Mouse (Mus musculus): ENCODE data around the gene Aldh16a1. TPM values are rescaled to one million over a fixed set of nuclear protein-coding genes. Genes with fewer than 3 reads are reported as not detected.
"Not testable (repeated sequence)": the region's sequence is repeated elsewhere in the genome, so short reads cannot be mapped to it uniquely, and the experiment has no call there.

Gene Aldh16a1
- polyA plus RNA-seq, 1 experiment from 2014 or later = 19.5 TPM

- Histone ChIP-seq H3K27me3 (replicated peaks) (no peaks in the 10 kb centered on the region), H3K4me1 (no peaks in the 10 kb centered on the region), H3K36me3 (no peaks in the 10 kb centered on the region), H3K4me3 (replicated peaks) (peak within 1 kb of the TSS; percentile 27), H3K27ac (replicated peaks) (peak within 1 kb of the TSS; percentile 71), H3K9me3 (replicated peaks) (no peaks in the 10 kb centered on the region), H3K4me2 (peak within 1 kb of the TSS; percentile 42), H3K9ac (replicated peaks) (no peak within 1 kb of the TSS)
- WGBS = 60% methylated on average over 7 of the region's 7 CpGs
- ATAC-seq (ENCODE audit: low FRiP score) = no peak
These were observed 50.7 kb downstream of the Aldh16a1 start, which contains the start of gene Fcgrt for GRCm38 (mm10) chr7:45103652-45104180. TSS of gene Fcgrt (minus strand) at chr7:45103851.

DNA sequence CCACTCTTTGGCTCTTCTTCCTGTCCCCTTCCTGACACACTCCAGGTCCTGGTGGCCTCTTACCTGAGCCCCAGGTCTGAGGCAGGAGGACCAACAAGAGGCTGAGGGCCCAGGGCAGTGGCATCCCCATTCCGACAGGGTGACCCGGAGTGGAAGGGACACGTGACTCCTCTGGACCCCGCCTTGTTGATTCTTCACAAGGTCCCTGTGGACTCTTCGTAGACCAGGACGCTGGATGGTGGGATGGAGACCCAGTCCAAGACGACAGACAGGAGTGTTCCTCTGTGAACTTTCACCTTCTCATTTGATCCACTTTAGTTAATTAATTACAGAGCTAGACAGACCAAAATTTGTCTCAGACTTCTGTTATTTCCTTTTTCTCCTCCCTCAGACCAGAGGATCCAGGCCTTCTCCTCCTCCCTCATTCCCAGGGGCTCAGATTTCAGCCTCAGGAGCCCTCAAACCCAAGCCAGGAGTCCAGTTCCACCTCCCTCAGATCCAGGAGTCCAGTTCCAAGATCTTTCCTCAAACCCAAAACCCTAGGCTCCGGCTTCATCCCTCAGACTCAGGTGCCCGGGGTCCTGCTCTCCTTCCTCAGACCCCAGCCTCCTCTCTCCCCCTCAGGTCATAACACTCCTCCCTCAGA, 51.3 kb downstream of the Aldh16a1 start:
- no peak for ATAC-seq (ENCODE audit: low FRiP score)
- no peaks in the 10 kb centered on the region for H3K9me3 ChIP-seq (replicated peaks)
- peak overlapping the region; percentile 71 for H3K27ac ChIP-seq (replicated peaks)
- H3K27me3 ChIP-seq (replicated peaks) = no peaks in the 10 kb centered on the region
- H3K4me1 ChIP-seq = no peaks in the 10 kb centered on the region
- H3K36me3 ChIP-seq = no peaks in the 10 kb centered on the region
- H3K4me3 ChIP-seq (replicated peaks) = peak overlapping the region; percentile 27
- 82% methylated on average over 9 of the region's 9 CpGs for WGBS
- H3K4me2 ChIP-seq = peak overlapping the region; percentile 42
- H3K9ac ChIP-seq (replicated peaks) = no peak overlapping the region

DNA sequence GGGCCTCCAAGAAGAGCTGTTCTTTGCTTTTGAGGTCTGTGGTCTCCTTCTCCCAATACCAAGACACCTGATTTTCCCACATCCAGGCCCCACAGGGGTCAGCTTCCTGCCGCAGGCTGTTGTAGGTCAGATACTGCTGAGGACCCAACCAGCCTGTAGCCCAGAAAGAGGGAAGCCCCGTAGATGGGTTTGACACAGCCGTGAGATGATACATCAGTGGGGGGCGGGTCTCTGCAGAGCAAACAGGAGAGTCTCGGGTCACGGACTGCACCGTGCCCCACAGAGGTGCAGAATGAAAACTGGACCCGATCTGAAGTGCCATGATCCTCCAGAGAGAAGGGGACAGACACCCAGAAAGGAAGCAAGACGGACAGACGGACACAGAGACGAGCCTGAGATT, 51.9 kb downstream of the Aldh16a1 start:
- Histone ChIP-seq H3K36me3 (no peaks in the 10 kb centered on the region), H3K9me3 (replicated peaks) (no peaks in the 10 kb centered on the region), H3K4me3 (replicated peaks) (no peak overlapping the region), H3K27me3 (replicated peaks) (no peaks in the 10 kb centered on the region), H3K9ac (replicated peaks) (no peak overlapping the region), H3K4me2 (peak overlapping the region; percentile 42), H3K27ac (replicated peaks) (no peak overlapping the region), H3K4me1 (no peaks in the 10 kb centered on the region)
- ATAC-seq (ENCODE audit: low FRiP score) = no peak
- 89% methylated on average over 11 of the region's 11 CpGs for WGBS

- no peak overlapping the region for H3K4me3 ChIP-seq (replicated peaks)
- no peak for ATAC-seq (ENCODE audit: low FRiP score)
- no peaks in the 10 kb centered on the region for H3K9me3 ChIP-seq (replicated peaks)
- no peak overlapping the region for H3K4me2 ChIP-seq
- no peaks in the 10 kb centered on the region for H3K4me1 ChIP-seq
- no peaks in the 10 kb centered on the region for H3K36me3 ChIP-seq
- H3K9ac ChIP-seq (replicated peaks) = no peak overlapping the region
- WGBS = 97% methylated on average over 6 of the region's 6 CpGs
- H3K27me3 ChIP-seq (replicated peaks) = no peaks in the 10 kb centered on the region
- H3K27ac ChIP-seq (replicated peaks) = no peak overlapping the region
These were observed 54.3 kb downstream of the Aldh16a1 start for GRCm38 (mm10) chr7:45100046-45100445.

DNA sequence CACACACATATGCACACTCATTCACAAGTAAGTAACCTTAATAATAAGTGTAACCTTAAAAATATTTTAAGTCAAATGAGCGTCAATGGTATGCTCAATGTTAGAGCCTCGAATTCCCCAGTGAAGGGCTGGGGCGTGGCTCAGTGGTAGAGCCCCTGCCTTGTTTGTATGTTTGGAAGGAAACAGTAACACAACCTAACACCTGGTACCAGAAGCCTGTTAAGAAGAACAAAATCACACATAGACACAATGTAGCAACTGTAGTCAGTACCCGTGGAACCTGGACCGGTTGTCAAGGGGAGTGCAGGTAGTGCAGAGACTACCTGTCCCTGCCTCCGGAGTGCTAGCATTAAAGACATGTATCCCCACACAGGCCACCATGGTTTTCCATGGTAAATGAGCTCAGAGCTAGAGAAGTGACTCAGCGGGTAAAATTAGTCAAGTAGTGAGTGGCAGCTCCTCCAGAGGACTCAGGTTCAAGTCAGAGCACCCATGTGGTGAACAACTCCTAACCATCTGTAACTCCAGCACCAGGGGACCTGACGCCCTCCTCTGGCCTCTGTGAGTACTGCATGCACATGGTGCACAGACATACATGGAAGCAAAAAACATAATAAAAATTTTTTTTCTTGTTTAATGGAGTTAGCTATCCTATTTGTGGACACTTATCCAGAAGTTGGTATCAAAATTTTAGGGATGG, 55.7 kb downstream of the Aldh16a1 start:
- H3K4me1 ChIP-seq = no peaks in the 10 kb centered on the region
- H3K9ac ChIP-seq (replicated peaks) = no peak overlapping the region
- WGBS = 87% methylated on average over 8 of the region's 8 CpGs
- H3K27me3 ChIP-seq (replicated peaks) = no peaks in the 10 kb centered on the region
- H3K4me2 ChIP-seq = no peak overlapping the region
- no peak overlapping the region for H3K4me3 ChIP-seq (replicated peaks)
- no peak overlapping the region for H3K27ac ChIP-seq (replicated peaks)
- H3K36me3 ChIP-seq = no peaks in the 10 kb centered on the region
- no peak for ATAC-seq (ENCODE audit: low FRiP score)
- no peaks in the 10 kb centered on the region for H3K9me3 ChIP-seq (replicated peaks)

GRCm38 (mm10) chr7:45097479-45097878, 56.9 kb downstream of the Aldh16a1 start:
- Histone ChIP-seq H3K27me3 (replicated peaks) (no peaks in the 10 kb centered on the region), H3K36me3 (no peaks in the 10 kb centered on the region), H3K9me3 (replicated peaks) (no peaks in the 10 kb centered on the region), H3K4me3 (replicated peaks) (no peak overlapping the region), H3K4me1 (peaks cover 4% of the 10 kb centered on the region; the same call in 1 of the 2 replicates), H3K4me2 (no peak overlapping the region), H3K9ac (replicated peaks) (no peak overlapping the region), H3K27ac (replicated peaks) (no peak overlapping the region)
- WGBS = 76% methylated on average over 6 of the region's 6 CpGs
- no peak for ATAC-seq (ENCODE audit: low FRiP score)

DNA sequence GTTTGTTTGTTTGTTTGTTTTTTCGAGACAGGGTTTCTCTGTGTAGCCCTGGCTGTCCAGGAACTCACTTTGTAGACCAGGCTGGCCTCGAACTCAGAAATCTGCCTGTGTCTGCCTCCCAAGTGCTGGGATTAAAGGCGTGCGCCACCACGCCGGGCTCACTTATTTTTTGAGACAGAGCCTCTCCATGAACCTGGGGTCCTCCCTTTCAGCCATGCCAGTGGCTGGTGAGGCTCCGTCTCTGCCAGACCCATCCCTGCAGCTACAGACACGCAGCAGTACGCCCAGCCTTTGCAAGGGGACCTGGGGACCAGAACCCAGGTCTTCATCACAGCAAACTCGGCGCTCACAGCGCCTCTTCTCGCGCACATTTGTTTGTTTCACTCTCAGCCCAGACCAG, 58.4 kb downstream of the Aldh16a1 start:
- WGBS = 94% methylated on average over 14 of the region's 14 CpGs
- not testable (repeated sequence) for H3K4me2 ChIP-seq; ATAC-seq (ENCODE audit: low FRiP score); H3K9ac ChIP-seq (replicated peaks); H3K9me3 ChIP-seq (replicated peaks); H3K27me3 ChIP-seq (replicated peaks); H3K36me3 ChIP-seq; H3K27ac ChIP-seq (replicated peaks); H3K4me3 ChIP-seq (replicated peaks)
- H3K4me1 ChIP-seq = peaks cover 17% of the 10 kb centered on the region

DNA sequence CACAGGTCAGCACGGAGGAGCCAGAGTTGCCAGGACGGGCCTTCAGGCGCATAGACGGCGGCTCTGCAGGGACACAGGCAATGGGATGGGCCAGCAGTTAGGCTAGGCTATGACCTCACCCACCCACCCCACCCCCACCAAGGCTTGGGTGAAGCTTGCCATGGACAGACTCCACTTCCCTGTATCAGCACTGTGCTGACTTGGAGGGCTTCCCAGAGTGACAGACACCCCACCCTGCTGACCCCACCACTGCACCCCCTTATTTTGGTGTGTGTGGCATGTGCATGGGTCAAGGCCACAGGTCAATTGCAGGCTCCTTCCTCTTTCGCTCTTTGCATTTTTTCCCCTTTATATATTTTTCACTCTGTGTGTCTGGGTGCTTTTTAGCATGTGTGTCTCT, 59.0 kb downstream of the Aldh16a1 start:
- H3K36me3 ChIP-seq = no peaks in the 10 kb centered on the region
- peaks cover 18% of the 10 kb centered on the region for H3K4me1 ChIP-seq
- no peak overlapping the region for H3K27ac ChIP-seq (replicated peaks)
- H3K9ac ChIP-seq (replicated peaks) = no peak overlapping the region
- H3K4me3 ChIP-seq (replicated peaks) = no peak overlapping the region
- H3K9me3 ChIP-seq (replicated peaks) = no peaks in the 10 kb centered on the region
- no peak overlapping the region for H3K4me2 ChIP-seq
- no peaks in the 10 kb centered on the region for H3K27me3 ChIP-seq (replicated peaks)
- WGBS = 81% methylated on average over 6 of the region's 6 CpGs
- no peak for ATAC-seq (ENCODE audit: low FRiP score)

- Histone ChIP-seq H3K4me1 (peaks cover 18% of the 10 kb centered on the region), H3K9me3 (replicated peaks) (no peaks in the 10 kb centered on the region), H3K27me3 (replicated peaks) (no peaks in the 10 kb centered on the region), H3K27ac (replicated peaks) (no peak overlapping the region), H3K9ac (replicated peaks) (no peak overlapping the region), H3K4me2 (no peak overlapping the region), H3K36me3 (no peaks in the 10 kb centered on the region), H3K4me3 (replicated peaks) (no peak overlapping the region)
- WGBS = 11% methylated on average over 7 of the region's 7 CpGs
- no peak for ATAC-seq (ENCODE audit: low FRiP score)
These were observed 60.3 kb downstream of the Aldh16a1 start for GRCm38 (mm10) chr7:45094121-45094520.

DNA sequence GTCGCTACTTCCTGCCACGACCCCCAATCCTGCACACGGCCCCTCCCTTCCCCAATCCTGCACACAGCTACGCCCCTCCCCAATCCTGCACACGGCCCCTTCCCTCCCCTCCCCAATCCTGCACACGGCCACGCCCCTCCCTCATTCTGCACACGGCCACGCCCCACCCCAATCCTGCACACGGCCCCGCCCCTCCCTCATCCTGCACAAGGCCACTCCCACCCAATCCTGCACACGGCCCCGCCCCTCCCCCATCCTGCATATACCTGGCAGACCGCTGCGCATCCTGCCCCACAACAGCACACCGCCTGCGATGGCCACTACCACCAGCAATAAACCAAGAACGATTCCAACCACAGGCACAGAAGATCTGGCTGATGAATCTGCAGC, 60.9 kb downstream of the Aldh16a1 start:
- WGBS = 33% methylated on average over 18 of the region's 18 CpGs
- Histone ChIP-seq H3K4me1 (peaks cover 18% of the 10 kb centered on the region), H3K4me2 (no peak overlapping the region), H3K27ac (replicated peaks) (no peak overlapping the region), H3K36me3 (no peaks in the 10 kb centered on the region), H3K9me3 (replicated peaks) (no peaks in the 10 kb centered on the region), H3K27me3 (replicated peaks) (no peaks in the 10 kb centered on the region), H3K4me3 (replicated peaks) (no peak overlapping the region), H3K9ac (replicated peaks) (no peak overlapping the region)
- no peak for ATAC-seq (ENCODE audit: low FRiP score)

DNA sequence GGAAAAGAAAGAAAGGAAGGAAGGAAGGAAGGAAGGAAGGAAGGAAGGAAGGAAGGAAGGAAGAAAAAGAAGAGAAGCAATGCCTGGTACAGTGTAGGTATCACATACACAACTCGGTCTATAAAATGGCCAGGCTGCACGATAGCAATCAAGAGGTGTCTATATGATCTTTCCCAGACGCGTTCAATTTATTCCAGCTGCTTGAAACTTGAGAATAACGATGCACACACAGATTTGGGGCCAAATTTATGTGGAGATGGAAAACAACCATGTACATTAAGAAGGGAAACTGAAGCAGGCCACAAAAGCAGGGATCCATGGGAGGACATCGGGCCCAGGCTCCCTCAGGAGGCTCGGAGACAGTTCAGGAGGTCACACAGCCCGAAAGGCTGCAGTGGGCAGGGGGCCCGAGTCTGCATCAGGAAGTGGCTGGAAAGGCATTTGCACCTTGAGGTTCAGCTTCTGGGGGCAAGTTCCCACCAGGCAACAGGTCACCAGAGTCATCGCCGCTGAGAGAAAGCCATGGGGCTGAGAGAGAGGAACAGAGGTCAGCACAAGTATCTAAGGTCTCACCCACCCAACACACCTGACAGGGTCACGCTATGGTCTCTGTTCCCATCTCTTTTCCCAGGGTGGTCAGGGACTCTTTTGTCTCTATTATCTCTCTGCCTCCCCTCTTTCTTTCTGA, 61.4 kb downstream of the Aldh16a1 start:
- no peak overlapping the region for H3K9ac ChIP-seq (replicated peaks)
- H3K27me3 ChIP-seq (replicated peaks) = no peaks in the 10 kb centered on the region
- no peak overlapping the region for H3K4me3 ChIP-seq (replicated peaks)
- no peak overlapping the region for H3K4me2 ChIP-seq
- whole genome bisulfite sequencing = 61% methylated on average over 12 of the region's 12 CpGs
- no peaks in the 10 kb centered on the region for H3K36me3 ChIP-seq
- no peak overlapping the region for H3K27ac ChIP-seq (replicated peaks)
- H3K4me1 ChIP-seq = peaks cover 18% of the 10 kb centered on the region
- no peaks in the 10 kb centered on the region for H3K9me3 ChIP-seq (replicated peaks)
- no peak for ATAC-seq (ENCODE audit: low FRiP score)
